Mouse (Mus musculus) hindbrain, embryonic 11.5 days (tissue): ENCODE measurements at regions not wholly inside any gene's neighbourhood (a gene's known extent, or its start where the extent isn't known, plus 50 kb on each side); places are given as distances from the start of the nearest gene placed in this dataset.

ENCODE experiments used
- ATAC-seq: fragments of 200-750 bp; cut with Nextera tagmentation; 2 replicates; pipeline ENCODE4 v1.8.0; 2017; ENCODE audit warnings: mild to moderate bottlenecking, moderate TSS enrichment, moderate library complexity; ENCODE audit not compliant: low FRiP score
- DNase-seq: peaks from one replicate; pipeline ENCODE4 v3.0.0-alpha.2; 2015; ENCODE audit warnings: low spot score
- H3K27ac ChIP-seq: fragments of 300-500 bp; sonication (generic); 2 replicates; pipeline ENCODE4 v1.5.1; 2014; ENCODE audit warnings: mild to moderate bottlenecking, low read depth, low read length
- H3K27me3 ChIP-seq: fragments of 300-500 bp; sonication (generic); 2 replicates; pipeline ENCODE4 v1.6.1; 2014; ENCODE audit warnings: mild to moderate bottlenecking, low read length, moderate library complexity, mixed read lengths; ENCODE audit not compliant: control insufficient read depth, insufficient read depth
- H3K36me3 ChIP-seq: fragments of 300-500 bp; sonication (generic); 2 replicates; pipeline ENCODE4 v1.6.1; 2014; ENCODE audit warnings: mild to moderate bottlenecking, low read length, moderate library complexity, mixed read lengths; ENCODE audit not compliant: control insufficient read depth, insufficient read depth
- H3K4me1 ChIP-seq: fragments of 300-500 bp; sonication (generic); replicated peaks from 2 replicates; pipeline ENCODE4 v1.6.1; 2014; ENCODE audit warnings: low read length, mixed read lengths; ENCODE audit not compliant: control insufficient read depth, insufficient read depth
- H3K4me2 ChIP-seq: fragments of 300-500 bp; sonication (generic); replicated peaks from 2 replicates; pipeline ENCODE4 v1.6.1; 2014; ENCODE audit warnings: mild to moderate bottlenecking, low read depth, low read length
- H3K4me3 ChIP-seq: fragments of 300-500 bp; sonication (generic); 2 replicates; pipeline ENCODE4 v1.5.1; 2014; ENCODE audit warnings: low read depth, low read length
- H3K9ac ChIP-seq: fragments of 300-500 bp; sonication (generic); 2 replicates; pipeline ENCODE4 v1.6.1; 2014; ENCODE audit warnings: low read depth, low read length
- H3K9me3 ChIP-seq: fragments of 300-500 bp; sonication (generic); 2 replicates; pipeline ENCODE4 v1.6.1; 2016; ENCODE audit warnings: low read length; ENCODE audit not compliant: control insufficient read depth
- WGBS: fragments of 180-500 bp; shearing (Covaris S2); extraction: QIAGEN DNeasy Blood & Tissue Kit; methylation state at CpG from one replicate; pipeline ENCODE4 v1.1.7; 2014; 5-methylcytosine and 5-hydroxymethylcytosine counted together

- no peaks in the 10 kb centered on the region for H3K36me3 ChIP-seq
- WGBS: 88% methylated on average over 8 of the region's 8 CpGs
- H3K9ac ChIP-seq: no peak overlapping the region
- H3K27ac ChIP-seq: no peak overlapping the region
- H3K4me3 ChIP-seq: no peak overlapping the region
- DNase-seq (no peak), ATAC-seq (no peak)
- H3K4me1 ChIP-seq: no peaks in the 10 kb centered on the region
- no peaks in the 10 kb centered on the region for H3K9me3 ChIP-seq
- no peaks in the 10 kb centered on the region for H3K27me3 ChIP-seq
- H3K4me2 ChIP-seq: no peak overlapping the region
Measured at GRCm38 (mm10) chr12:106211488-106211887, 201.5 kb downstream of the Vrk1 start.

- H3K9me3 ChIP-seq: no peaks in the 10 kb centered on the region
- DNase-seq: no peak
- H3K36me3 ChIP-seq: no peaks in the 10 kb centered on the region
- no peak overlapping the region for H3K4me3 ChIP-seq
- ATAC-seq: no peak
- H3K27ac ChIP-seq: no peak overlapping the region
- no peak overlapping the region for H3K4me2 ChIP-seq
- H3K9ac ChIP-seq: no peak overlapping the region
- H3K27me3 ChIP-seq: no peaks in the 10 kb centered on the region
- H3K4me1 ChIP-seq: no peaks in the 10 kb centered on the region
- 83% methylated on average over 5 of the region's 5 CpGs for WGBS
Measured at GRCm38 (mm10) chr12:106212397-106212796, 202.4 kb downstream of the Vrk1 start.

- WGBS: 46% methylated on average over 3 of the region's 3 CpGs
- no peak overlapping the region for H3K4me3 ChIP-seq
- H3K9me3 ChIP-seq: no peaks in the 10 kb centered on the region
- DNase-seq (no peak), ATAC-seq (no peak)
- no peaks in the 10 kb centered on the region for H3K27me3 ChIP-seq
- H3K36me3 ChIP-seq: no peaks in the 10 kb centered on the region
- no peaks in the 10 kb centered on the region; the same call in 1 of the 2 replicates for H3K4me1 ChIP-seq
- H3K4me2 ChIP-seq: no peak overlapping the region
- no peak overlapping the region for H3K27ac ChIP-seq
- H3K9ac ChIP-seq: no peak overlapping the region
Measured at GRCm38 (mm10) chr12:106220071-106220470, 210.0 kb downstream of the Vrk1 start.

- peak; percentile 50 for DNase-seq
- H3K4me2 ChIP-seq: no peak overlapping the region
Measured at GRCm38 (mm10) chr12:106226276-106226675, 216.2 kb downstream of the Vrk1 start.

GRCm38 (mm10) chr12:106226776-106227562 lies 216.9 kb downstream of the Vrk1 start:
- DNase-seq (peak; percentile 34), ATAC-seq (no peak)
- Histone ChIP-seq H3K4me3 (no peak overlapping the region), H3K27me3 (no peaks in the 10 kb centered on the region; the same call in 1 of the 2 replicates), H3K9ac (no peak overlapping the region), H3K9me3 (no peaks in the 10 kb centered on the region), H3K4me1 (peaks cover 7% of the 10 kb centered on the region), H3K27ac (no peak overlapping the region), H3K4me2 (no peak overlapping the region; the same call in 1 of the 2 replicates), H3K36me3 (no peaks in the 10 kb centered on the region)
- 24% methylated on average over 25 of the region's 25 CpGs for WGBS

More at GRCm38 (mm10) chr12:106226276-106226675, 216.2 kb downstream of the Vrk1 start:
- no peaks in the 10 kb centered on the region for H3K36me3 ChIP-seq
- peaks cover 7% of the 10 kb centered on the region for H3K4me1 ChIP-seq
- 21% methylated on average over 6 of the region's 7 CpGs for WGBS
- no peak overlapping the region for H3K27ac ChIP-seq
- no peaks in the 10 kb centered on the region for H3K9me3 ChIP-seq
- no peaks in the 10 kb centered on the region; the same call in 1 of the 2 replicates for H3K27me3 ChIP-seq
- ATAC-seq: 0 out of 2 replicates have a peak, but pooled peaks have one; percentile 61
- no peak overlapping the region for H3K9ac ChIP-seq
- no peak overlapping the region for H3K4me3 ChIP-seq

- H3K4me2 ChIP-seq: no peak overlapping the region; the same call in 1 of the 2 replicates
- peaks cover 7% of the 10 kb centered on the region for H3K4me1 ChIP-seq
- 38% methylated on average over 8 of the region's 8 CpGs for WGBS
- no peak overlapping the region for H3K27ac ChIP-seq
- no peaks in the 10 kb centered on the region for H3K36me3 ChIP-seq
- H3K4me3 ChIP-seq: no peak overlapping the region
- no peaks in the 10 kb centered on the region for H3K9me3 ChIP-seq
- H3K9ac ChIP-seq: no peak overlapping the region
- ATAC-seq: no peak
- no peak for DNase-seq
- no peaks in the 10 kb centered on the region; the same call in 1 of the 2 replicates for H3K27me3 ChIP-seq
Measured at GRCm38 (mm10) chr12:106227563-106227840, 217.5 kb downstream of the Vrk1 start.

GRCm38 (mm10) chr12:106245178-106245840 lies 235.3 kb downstream of the Vrk1 start:
- Histone ChIP-seq H3K27me3 (no peaks in the 10 kb centered on the region), H3K4me2 (no peak overlapping the region), H3K27ac (no peak overlapping the region), H3K9me3 (no peaks in the 10 kb centered on the region), H3K36me3 (no peaks in the 10 kb centered on the region), H3K4me3 (no peak overlapping the region), H3K4me1 (no peaks in the 10 kb centered on the region), H3K9ac (no peak overlapping the region)
- no peak for ATAC-seq
- DNase-seq: no peak
- WGBS: 54% methylated on average over 10 of the region's 10 CpGs

- no peak overlapping the region for H3K4me3 ChIP-seq
- no peaks in the 10 kb centered on the region for H3K9me3 ChIP-seq
- no peak overlapping the region for H3K9ac ChIP-seq
- 85% methylated on average over 7 of the region's 7 CpGs for WGBS
- H3K27me3 ChIP-seq: no peaks in the 10 kb centered on the region
- H3K27ac ChIP-seq: no peak overlapping the region
- no peak for DNase-seq
- ATAC-seq: no peak
- no peaks in the 10 kb centered on the region for H3K4me1 ChIP-seq
- H3K4me2 ChIP-seq: no peak overlapping the region
- no peaks in the 10 kb centered on the region for H3K36me3 ChIP-seq
Measured at GRCm38 (mm10) chr12:106273591-106273990, 263.6 kb downstream of the Vrk1 start.

- no peaks in the 10 kb centered on the region for H3K4me1 ChIP-seq
- no peak overlapping the region for H3K4me3 ChIP-seq
- 95% methylated on average over 14 of the region's 14 CpGs for WGBS
- no peak overlapping the region for H3K27ac ChIP-seq
- ATAC-seq (no peak), DNase-seq (no peak)
- no peaks in the 10 kb centered on the region for H3K27me3 ChIP-seq
- no peak overlapping the region for H3K4me2 ChIP-seq
- no peaks in the 10 kb centered on the region for H3K36me3 ChIP-seq
- H3K9ac ChIP-seq: no peak overlapping the region
- H3K9me3 ChIP-seq: no peaks in the 10 kb centered on the region
Measured at GRCm38 (mm10) chr12:106277886-106278285, 267.9 kb downstream of the Vrk1 start.
